Mouse (Mus musculus) MEL (cell line): ENCODE data around the gene Rock2.

Source experiments
- CTCF ChIP-seq, 3 experiments: IDR thresholded peaks in 2 of 3; conservative IDR thresholded peaks in 1 of 3; 2 replicates each; pipeline ENCODE4 v1.5.1; 2011 to 2012; ENCODE audit warnings: low read length in 3 of 3, low read depth in 2 of 3, mild to moderate bottlenecking in 2 of 3, improper control_type of control experiment in 1 of 3, inconsistent platforms in 1 of 3, mixed read lengths in 1 of 3, moderate library complexity in 1 of 3; ENCODE audit not compliant: control insufficient read depth in 1 of 3, insufficient read depth in 1 of 3, poor library complexity in 1 of 3, severe bottlenecking in 1 of 3
- E2F4 ChIP-seq: IDR thresholded peaks from 2 replicates; pipeline ENCODE4 v1.6.1; 2011; ENCODE audit warnings: low read depth, low read length, improper control_type of control experiment, borderline replicate concordance
- EP300 ChIP-seq, 2 experiments: IDR thresholded peaks; 2 replicates each; pipeline ENCODE4 v1.6.1; 2011; ENCODE audit warnings: improper control_type of control experiment in 2 of 2, low read length in 2 of 2, low read depth in 1 of 2, mild to moderate bottlenecking in 1 of 2
- GATA1 ChIP-seq: IDR thresholded peaks from 2 replicates; pipeline ENCODE4 v1.6.1; 2011; ENCODE audit warnings: low read depth, low read length, improper control_type of control experiment
- KAT2A ChIP-seq: conservative IDR thresholded peaks from 2 replicates; pipeline ENCODE4 v1.6.1; 2012; ENCODE audit warnings: low read depth, low read length, improper control_type of control experiment, inconsistent platforms
- POLR2A ChIP-seq, 2 experiments: IDR thresholded peaks; 2 replicates each; pipeline ENCODE4 v1.6.1; 2011 to 2012; ENCODE audit warnings: low read length in 2 of 2, mild to moderate bottlenecking in 2 of 2, control low read depth in 1 of 2, improper control_type of control experiment in 1 of 2, low read depth in 1 of 2, moderate library complexity in 1 of 2; ENCODE audit not compliant: control insufficient read depth in 1 of 2, insufficient read depth in 1 of 2, poor library complexity in 1 of 2
- SIN3A ChIP-seq: IDR thresholded peaks from 2 replicates; pipeline ENCODE4 v1.6.1; 2012; ENCODE audit warnings: low read length, improper control_type of control experiment, inconsistent platforms
- SMC3 ChIP-seq: IDR thresholded peaks from 2 replicates; pipeline ENCODE4 v1.6.1; 2011; ENCODE audit warnings: low read depth, low read length, improper control_type of control experiment
- TBP ChIP-seq: IDR thresholded peaks from 2 replicates; pipeline ENCODE4 v1.8.0; 2011; ENCODE audit warnings: low read depth, low read length, improper control_type of control experiment
- USF1 ChIP-seq: IDR thresholded peaks from 2 replicates; pipeline ENCODE4 v1.6.1; 2014; ENCODE audit warnings: low read depth, mild to moderate bottlenecking, inconsistent platforms, low read length, improper control_type of control experiment, moderate library complexity
- USF2 ChIP-seq, 2 experiments: IDR thresholded peaks; 2 replicates each; pipeline ENCODE4 v1.6.1; 2011 to 2012; ENCODE audit warnings: improper control_type of control experiment in 2 of 2, low read length in 2 of 2, borderline replicate concordance in 1 of 2, inconsistent platforms in 1 of 2, low read depth in 1 of 2, mild to moderate bottlenecking in 1 of 2; ENCODE audit not compliant: insufficient read depth in 1 of 2

- TF ChIP-seq USF2 (IDR thresholded peaks at IDR 0.05; ENCODE audit: borderline replicate concordance in 1 of 2, insufficient read depth in 1 of 2, low read depth in 1 of 2, low read length in 2 of 2) = no peak
- TF ChIP-seq EP300 (IDR thresholded peaks at IDR 0.05; ENCODE audit: low read depth in 1 of 2, low read length in 2 of 2) = no peak
- no peak for TF ChIP-seq TBP
- no peak for TF ChIP-seq CTCF (IDR thresholded peaks at IDR 0.05 in 2 of 3, conservative IDR thresholded peaks at IDR 0.05 in 1 of 3; ENCODE audit: control insufficient read depth in 1 of 3, insufficient read depth in 1 of 3, low read depth in 2 of 3, low read length in 3 of 3, poor library complexity in 1 of 3, severe bottlenecking in 1 of 3)
- TF ChIP-seq SIN3A = no peak
- no peak for TF ChIP-seq KAT2A
- no peak for TF ChIP-seq POLR2A (IDR thresholded peaks at IDR 0.05; ENCODE audit: control insufficient read depth in 1 of 2, insufficient read depth in 1 of 2, low read depth in 1 of 2, low read length in 2 of 2, poor library complexity in 1 of 2)
- no peak for TF ChIP-seq USF1
- no peak for TF ChIP-seq E2F4
- no peak for TF ChIP-seq SMC3
- no peak for TF ChIP-seq GATA1
Observed at GRCm38 (mm10) chr12:16999146-16999545, 104.5 kb downstream of the Rock2 start.
